Mouse (Mus musculus) ES-E14 (cell line): ENCODE measurements around the gene Josd2. TPM values are rescaled to one million over a fixed set of nuclear protein-coding genes. Genes with fewer than 3 reads are reported as not detected.

ENCODE experiments used
- DNase-seq: peaks from one replicate; pipeline ENCODE4 v3.0.0-alpha.2; 2013; ENCODE audit warnings: low read depth, low spot score
- H3K27ac ChIP-seq: 2 replicates; pipeline ENCODE4 v1.5.1; 2012; ENCODE audit warnings: low read depth, mild to moderate bottlenecking, low read length, moderate library complexity, mixed read lengths; ENCODE audit not compliant: poor library complexity, insufficient read depth, severe bottlenecking
- H3K36me3 ChIP-seq: 2 replicates; pipeline ENCODE4 v1.6.1; 2012; ENCODE audit warnings: mild to moderate bottlenecking, low read length, moderate library complexity, mixed read lengths; ENCODE audit not compliant: control insufficient read depth, poor library complexity, insufficient read depth, severe bottlenecking
- H3K4me1 ChIP-seq, 2 experiments: fragments of 150-350 bp in 1 of 2; sonication (generic) in 1 of 2; 2 replicates each; pipeline ENCODE4 v1.6.1; 2012; ENCODE audit warnings: low read length in 2 of 2, mild to moderate bottlenecking in 1 of 2, mixed read lengths in 1 of 2; ENCODE audit not compliant: control insufficient read depth in 2 of 2, insufficient read depth in 2 of 2, poor library complexity in 1 of 2
- H3K4me3 ChIP-seq, 2 experiments: fragments of 150-350 bp in 1 of 2; sonication (generic) in 1 of 2; 2 replicates each; pipeline ENCODE4 v1.5.1; 2012; ENCODE audit warnings: low read length in 2 of 2, low read depth in 1 of 2, mild to moderate bottlenecking in 1 of 2, mixed read lengths in 1 of 2; ENCODE audit not compliant: insufficient read depth in 1 of 2, poor library complexity in 1 of 2, severe bottlenecking in 1 of 2
- H3K9ac ChIP-seq: 2 replicates; pipeline ENCODE4 v1.6.1; 2012; ENCODE audit warnings: low read depth, mild to moderate bottlenecking, low read length, mixed read lengths; ENCODE audit not compliant: poor library complexity, insufficient read depth, severe bottlenecking
- H3K9me3 ChIP-seq: fragments of 150-350 bp; sonication (generic); 2 replicates; pipeline ENCODE4 v1.6.1; 2012; ENCODE audit warnings: low read depth, mild to moderate bottlenecking, low read length; ENCODE audit not compliant: control insufficient read depth, insufficient read depth
- CHD2 ChIP-seq: IDR thresholded peaks from 2 replicates; pipeline ENCODE4 v1.6.1; 2014; ENCODE audit warnings: mild to moderate bottlenecking, low read depth, low read length, inconsistent platforms
- HCFC1 ChIP-seq: IDR thresholded peaks from 2 replicates; pipeline ENCODE4 v1.6.1; 2012; ENCODE audit warnings: low read length, inconsistent platforms, borderline replicate concordance; ENCODE audit not compliant: insufficient read depth
- MAFK ChIP-seq: IDR thresholded peaks from 2 replicates; pipeline ENCODE4 v1.6.1; 2014; ENCODE audit warnings: mild to moderate bottlenecking, low read depth, low read length, inconsistent platforms; ENCODE audit not compliant: insufficient read depth
- ZC3H11A ChIP-seq: IDR thresholded peaks from 2 replicates; pipeline ENCODE4 v1.6.1; 2012; ENCODE audit warnings: low read depth, mild to moderate bottlenecking, inconsistent platforms, low read length, borderline replicate concordance
- ZNF384 ChIP-seq: IDR thresholded peaks from 2 replicates; pipeline ENCODE4 v1.6.1; 2012; ENCODE audit warnings: low read depth, low read length, inconsistent platforms
- in situ Hi-C, 2 experiments: fragments of 600-800 bp; cut with MboI; formaldehyde crosslinking; loops; one replicate each; pipeline ENCODE4 v1.15.1; 2025; ENCODE audit warnings: low sequenced_read_pairs in 2 of 2, inconsistent platforms in 1 of 2; ENCODE audit not compliant: unreplicated experiment in 2 of 2
- total RNA-seq: library from RNA; depleted of rRNA; stranded (reverse); fragments of 300-350 nt; gene quantifications from 2 replicates; pipeline ENCODE4 v1.2.3, GENCODE M21; 2012

The Josd2 gene
- total RNA-seq, 1 experiment = 18.9 TPM

GRCm38 (mm10) chr7:44453256-44453655, 14.5 kb upstream of the Josd2 start:
- Histone ChIP-seq H3K4me1 (no peaks in the 10 kb centered on the region), H3K9ac (no peak overlapping the region), H3K9me3 (no peaks in the 10 kb centered on the region), H3K36me3 (no peaks in the 10 kb centered on the region), H3K27ac (no peak overlapping the region), H3K4me3 (no peak overlapping the region)
- DNase-seq = no peak
- in situ Hi-C loops = no loop called here
- TF ChIP-seq MAFK = no peak
- no peak for TF ChIP-seq ZC3H11A
- TF ChIP-seq HCFC1 = no peak
- TF ChIP-seq CHD2 = no peak
- TF ChIP-seq ZNF384 = no peak

- no peak overlapping the region for H3K4me3 ChIP-seq
- no peak for DNase-seq
- in situ Hi-C loops = no loop called here
- H3K36me3 ChIP-seq = no peaks in the 10 kb centered on the region
- TF ChIP-seq MAFK = no peak
- no peak for TF ChIP-seq ZC3H11A
- TF ChIP-seq HCFC1 = no peak
- no peak for TF ChIP-seq CHD2
- TF ChIP-seq ZNF384 = no peak
- H3K27ac ChIP-seq = no peak overlapping the region
- no peak overlapping the region for H3K9ac ChIP-seq
- H3K4me1 ChIP-seq = peaks cover 0 to under 1% of the 10 kb centered on the region in 2 experiments; a peak in 1 of 4 replicates
- no peaks in the 10 kb centered on the region for H3K9me3 ChIP-seq
These were observed 11.5 kb upstream of the Josd2 start for GRCm38 (mm10) chr7:44456302-44456701.

- Histone ChIP-seq H3K36me3 (no peaks in the 10 kb centered on the region), H3K4me3 (no peak overlapping the region), H3K27ac (no peak overlapping the region), H3K9ac (no peak overlapping the region), H3K9me3 (no peaks in the 10 kb centered on the region), H3K4me1 (peaks cover 0 to 11% of the 10 kb centered on the region in 2 experiments; a peak in 1 of 4 replicates)
- no peak for TF ChIP-seq ZNF384
- no peak for TF ChIP-seq CHD2
- no peak for TF ChIP-seq MAFK
- TF ChIP-seq ZC3H11A = no peak
- TF ChIP-seq HCFC1 = no peak
- DNase-seq = no peak
- in situ Hi-C loops = no loop called here
These were observed 7.7 kb upstream of the Josd2 start for GRCm38 (mm10) chr7:44460067-44460466.

GRCm38 (mm10) chr7:44460767-44461502, 6.8 kb upstream of the Josd2 start:
- in situ Hi-C loops = no loop called here
- Histone ChIP-seq H3K27ac (no peak overlapping the region), H3K4me1 (peaks cover 0 to 11% of the 10 kb centered on the region in 2 experiments; a peak in 1 of 4 replicates), H3K4me3 (peak overlapping the region in 1 of 2 experiments; percentile 59; a peak in 1 of 4 replicates), H3K9ac (no peak overlapping the region), H3K36me3 (no peaks in the 10 kb centered on the region), H3K9me3 (no peaks in the 10 kb centered on the region)
- TF ChIP-seq CHD2 (no peak), ZNF384 (no peak), MAFK (no peak), HCFC1 (no peak), ZC3H11A (no peak)
- DNase-seq = no peak
